Mouse (Mus musculus) c-Kit-positive CD71-positive TER-119-positive erythroid progenitor cells, embryonic 14.5 days (primary cell): ENCODE data around the gene Fermt1.

Source experiments
- DNase-seq: peaks from one replicate; pipeline ENCODE4 v3.0.0-alpha.2; 2013; ENCODE audit warnings: low spot score

Gene Fermt1

GRCm38 (mm10) chr2:132945326-132946207 lies at the start of gene Fermt1:
Gene Fermt1, minus strand, starts transcription at chr2:132945906.
- DNase-seq, result no peak

- DNase-seq, result no peak
Observed at GRCm38 (mm10) chr2:132992659-132993531, 47.2 kb upstream of the Fermt1 start.

- DNase-seq, result no peak
Observed at GRCm38 (mm10) chr2:132989778-132990564, 44.3 kb upstream of the Fermt1 start.

GRCm38 (mm10) chr2:132973346-132973745 lies 27.6 kb upstream of the Fermt1 start:
- DNase-seq, result no peak

- DNase-seq, result peak; percentile 11
Observed at GRCm38 (mm10) chr2:132970772-132971173, 25.1 kb upstream of the Fermt1 start.

- DNase-seq, result no peak
Observed at GRCm38 (mm10) chr2:132957786-132958185, 12.1 kb upstream of the Fermt1 start.

- no peak for DNase-seq
Observed at GRCm38 (mm10) chr2:132952197-132952596, 6.5 kb upstream of the Fermt1 start.

GRCm38 (mm10) chr2:132948174-132948573 lies 2.5 kb upstream of the Fermt1 start:
- DNase-seq, result no peak

- no peak for DNase-seq
Observed at GRCm38 (mm10) chr2:132946976-132947375, 1.3 kb upstream of the Fermt1 start.

GRCm38 (mm10) chr2:132944711-132945325 lies 888 bp downstream of the Fermt1 start:
- no peak for DNase-seq

GRCm38 (mm10) chr2:132943997-132944396 lies 1.7 kb downstream of the Fermt1 start:
- no peak for DNase-seq

- DNase-seq, result no peak
Observed at GRCm38 (mm10) chr2:132943596-132943995, 2.1 kb downstream of the Fermt1 start.

- DNase-seq, result no peak
Observed at GRCm38 (mm10) chr2:132939056-132939455, 6.7 kb downstream of the Fermt1 start.

GRCm38 (mm10) chr2:132936176-132936575 lies 9.5 kb downstream of the Fermt1 start:
- no peak for DNase-seq

GRCm38 (mm10) chr2:132934711-132935110 lies 11.0 kb downstream of the Fermt1 start:
- DNase-seq, result no peak

GRCm38 (mm10) chr2:132934142-132934541 lies 11.6 kb downstream of the Fermt1 start:
- DNase-seq, result no peak

GRCm38 (mm10) chr2:132928999-132929398 lies 16.7 kb downstream of the Fermt1 start:
- no peak for DNase-seq

GRCm38 (mm10) chr2:132927871-132928270 lies 17.8 kb downstream of the Fermt1 start:
- no peak for DNase-seq

- no peak for DNase-seq
Observed at GRCm38 (mm10) chr2:132927298-132927697, 18.4 kb downstream of the Fermt1 start.

GRCm38 (mm10) chr2:132923290-132924085 lies 22.2 kb downstream of the Fermt1 start:
- DNase-seq, result no peak
